In genomic region chr3:108536517-108537260, GRCm38 (mm10) we compare ENCODE assay signal across 8 mouse cellular contexts. TPM values are rescaled to one million over a fixed set of nuclear protein-coding genes. Genes with fewer than 3 reads are reported as not detected.
A peak's percentile ranks its signal among the peaks of the same experiment; 100 is the strongest.
DNase-seq lines count a peak whose midpoint lies in the region; ATAC-seq lines count a peak whose summit lies in the region.

5330417C22Rik (minus strand) TSS chr3:108536536.

- H3K36me3 ChIP-seq in limb, embryonic 13.5 days, result no peaks in the 10 kb centered on the region
- no peaks in the 10 kb centered on the region for H3K36me3 ChIP-seq in midbrain, embryonic 14.5 days (ENCODE audit: control insufficient read depth, insufficient read depth, low read length)
- no peaks in the 10 kb centered on the region for H3K36me3 ChIP-seq in stomach, embryonic 15.5 days

- DNase-seq in heart, adult 18-20 months, result peak; percentile 8 to 22
- DNase-seq in heart, adult 8-10 months (ENCODE audit: low spot score), result no peak
- DNase-seq in cerebellum, postnatal 14 days, result peak; percentile 72 to 73
- DNase-seq in kidney, adult 8-10 months, result peak; percentile 10 to 23
- peak; percentile 92 for DNase-seq in midbrain, embryonic 14.5 days

- ATAC-seq in granulocyte monocyte progenitor cell, adult 5-6 weeks (replicated peaks; ENCODE audit: poor library complexity, severe bottlenecking), result peak; percentile 57
- peak; percentile 72 for ATAC-seq in limb, embryonic 13.5 days (ENCODE audit: low FRiP score, low read depth)
- peak; percentile 93 for ATAC-seq in midbrain, embryonic 14.5 days (ENCODE audit: low FRiP score, low TSS enrichment)
- peak; percentile 72; the same call in 1 of the 2 replicates for ATAC-seq in stomach, embryonic 15.5 days (ENCODE audit: insufficient read depth, low FRiP score, low read depth)

- H3K27me3 ChIP-seq in limb, embryonic 13.5 days, result peaks cover 27% of the 10 kb centered on the region
- no peaks in the 10 kb centered on the region for H3K27me3 ChIP-seq in midbrain, embryonic 14.5 days (ENCODE audit: control insufficient read depth, insufficient read depth, low read length)
- H3K27me3 ChIP-seq in stomach, embryonic 15.5 days (replicated peaks), result peaks cover 7% of the 10 kb centered on the region; the same call in 1 of the 2 replicates

- H3K4me1 ChIP-seq in limb, embryonic 13.5 days, result peaks cover 17% of the 10 kb centered on the region
- H3K4me1 ChIP-seq in midbrain, embryonic 14.5 days (ENCODE audit: control insufficient read depth, insufficient read depth, low read length), result peaks cover 12% of the 10 kb centered on the region; the same call in 1 of the 2 replicates
- peaks cover 8% of the 10 kb centered on the region for H3K4me1 ChIP-seq in stomach, embryonic 15.5 days

- peak within 1 kb of the TSS; percentile 60 for H3K9ac ChIP-seq in limb, embryonic 13.5 days
- peak within 1 kb of the TSS; percentile 58 for H3K9ac ChIP-seq in midbrain, embryonic 14.5 days (replicated peaks; ENCODE audit: low read length)
- H3K9ac ChIP-seq in stomach, embryonic 15.5 days, result no peak within 1 kb of the TSS

- H3K4me3 ChIP-seq in limb, embryonic 13.5 days, result peak within 1 kb of the TSS; percentile 50
- H3K4me3 ChIP-seq in midbrain, embryonic 14.5 days (replicated peaks; ENCODE audit: low read depth, low read length), result peak within 1 kb of the TSS; percentile 44
- peak within 1 kb of the TSS; percentile 38 for H3K4me3 ChIP-seq in stomach, embryonic 15.5 days (replicated peaks)

- H3K9me3 ChIP-seq in limb, embryonic 13.5 days, result no peaks in the 10 kb centered on the region
- H3K9me3 ChIP-seq in midbrain, embryonic 14.5 days (ENCODE audit: control insufficient read depth, low read length), result no peaks in the 10 kb centered on the region
- H3K9me3 ChIP-seq in stomach, embryonic 15.5 days, result no peaks in the 10 kb centered on the region

- WGBS in limb, embryonic 13.5 days, result 1% methylated on average over 35 of the region's 35 CpGs
- WGBS in midbrain, embryonic 14.5 days, result under 1% methylated on average over 35 of the region's 35 CpGs
- WGBS in stomach, embryonic 15.5 days, result under 1% methylated on average over 34 of the region's 35 CpGs

- H3K4me2 ChIP-seq in limb, embryonic 13.5 days (replicated peaks), result peak within 1 kb of the TSS; percentile 93
- peak within 1 kb of the TSS; percentile 85 for H3K4me2 ChIP-seq in midbrain, embryonic 14.5 days (ENCODE audit: low read length)
- peak within 1 kb of the TSS; percentile 69 for H3K4me2 ChIP-seq in stomach, embryonic 15.5 days

- H3K27ac ChIP-seq in limb, embryonic 13.5 days, result no peak within 1 kb of the TSS
- H3K27ac ChIP-seq in midbrain, embryonic 14.5 days (replicated peaks; ENCODE audit: low read depth, low read length), result peak within 1 kb of the TSS; percentile 81
- H3K27ac ChIP-seq in stomach, embryonic 15.5 days, result no peak within 1 kb of the TSS

RNA-seq across cellular contexts. Expression of gene 5330417C22Rik, which starts in this region (rescaled TPM):
- total RNA-seq in heart, adult 18-20 months (2021), result 1 to 10 TPM in 1 of 2 experiments, under 1 TPM in 1; 0.30 to 1.6 TPM
- total RNA-seq in heart, adult 8-10 months (2022), result under 1 TPM in 2 of 4 experiments, not detected in 2; 0.16 to 0.20 TPM
- 0.15 TPM in 1 of 2 replicates, not detected in the other for total RNA-seq in granulocyte monocyte progenitor cell, adult 5-6 weeks (2014; fragmentation: Nextera tagmentation)
- total RNA-seq in granulocyte monocyte progenitor cell, adult 5-6 weeks (2017), result 0.13 TPM in 1 of 2 replicates, not detected in the other
- 0.66 and 1.0 TPM in 2 replicates for polyA plus RNA-seq in limb, embryonic 13.5 days (2015; fragmentation: Nextera tagmentation; extraction: Ambion mirVana)
- 18.8 and 21.8 TPM in 2 replicates for polyA plus RNA-seq in midbrain, embryonic 14.5 days (2014; fragmentation: Nextera tagmentation; extraction: Ambion mirVana)
- 33.7 and 45.1 TPM in 2 replicates for polyA plus RNA-seq in stomach, embryonic 15.5 days (2015; fragmentation: Nextera tagmentation; extraction: Ambion mirVana)

Comparison
In these comparisons a context has a peak if more than half of its experiments do, and no peak if none do; other contexts are left out.
1. Peak in ATAC-seq in granulocyte monocyte progenitor cell, adult 5-6 weeks; RNA of the gene not detected or under 1 TPM.